Mouse (Mus musculus) Patski (cell line): ENCODE results near the gene Rasgef1b. TPM values are rescaled to one million over a fixed set of nuclear protein-coding genes. Genes with fewer than 3 reads are reported as not detected.

ENCODE experiments used
- ATAC-seq: fragments of 100-300 bp; one replicate; pipeline ENCODE4 v1.8.0; 2021
- CTCF ChIA-PET: fragments of 350-600 bp; sonication (Branson Sonifier 250); formaldehyde crosslinking; loops from one replicate; lab custom pipeline; 2022; ENCODE audit warnings: inconsistent platforms; lab: Charles Lee
- POLR2A ChIA-PET: fragments of 350-600 bp; sonication (Branson Sonifier 250); formaldehyde crosslinking; loops from one replicate; lab custom pipeline; 2022; ENCODE audit warnings: antibody characterized with exemption, inconsistent platforms; lab: Charles Lee
- DNase-seq: peaks from one replicate; pipeline ENCODE4 v3.0.0-alpha.2; 2011; ENCODE audit warnings: low read depth, low spot score
- H3K27me3 ChIP-seq: fragments of 371-371 bp; one replicate; pipeline ENCODE4 v1.5.1; 2021
- CTCF ChIP-seq: fragments of 100-300 bp; IDR thresholded peaks from one replicate; pipeline ENCODE4 v1.5.1; 2021
- in situ Hi-C: fragments of 300-500 bp; cut with MboI; formaldehyde crosslinking; loops from 3 replicates; pipeline ENCODE4 v1.11.1; 2018; ENCODE audit warnings: low pct_unique_long_range_greater_than_20kb, mixed read lengths
- polyA plus RNA-seq: library from polyadenylated mRNA; unstranded; gene quantifications from one replicate; pipeline ENCODE4 v1.2.3, GENCODE M21; 2021

The Rasgef1b gene
- polyA plus RNA-seq, 1 experiment from 2014 or later: 1.3 TPM

DNA sequence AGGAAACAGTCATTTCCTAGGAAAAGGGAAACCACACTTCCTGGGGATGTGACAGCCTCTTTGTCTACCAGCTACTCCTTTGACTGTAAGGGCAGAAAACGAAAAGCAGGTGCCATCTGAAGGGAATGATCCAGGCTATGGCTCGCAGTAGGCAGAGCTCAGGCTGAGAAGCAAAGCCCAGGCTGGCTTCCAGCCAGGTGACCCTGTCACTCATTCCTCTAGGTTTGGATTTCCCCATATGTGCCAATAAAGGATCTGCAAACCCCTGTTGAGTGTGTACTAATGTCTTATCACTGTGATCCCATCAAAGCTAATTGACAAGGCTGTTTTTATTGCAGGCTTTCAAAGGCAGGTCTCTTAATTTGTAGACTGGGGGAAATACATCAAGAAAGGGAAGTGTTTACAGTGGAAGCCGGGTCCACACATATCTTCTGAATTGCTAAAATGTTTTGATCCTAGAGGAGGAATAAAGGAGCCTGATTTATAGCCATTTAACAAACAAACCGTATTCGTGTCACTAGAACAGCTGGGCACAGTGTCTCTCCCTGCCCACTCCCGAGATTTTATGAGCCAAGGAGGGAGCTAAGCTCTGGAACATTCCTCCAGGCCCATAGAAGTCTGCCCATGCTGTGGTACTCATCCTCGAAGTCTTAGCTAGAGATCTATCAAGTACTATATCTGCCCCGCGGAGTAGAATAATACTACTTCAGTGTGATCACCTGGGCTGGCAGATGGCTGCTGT, 449.7 kb downstream of the Rasgef1b start:
- no peaks in the 10 kb centered on the region for H3K27me3 ChIP-seq
- DNase-seq (no peak), ATAC-seq (no peak)
- TF ChIP-seq CTCF: no peak
- POLR2A ChIA-PET: no interaction called here
- CTCF ChIA-PET: no interaction called here
- in situ Hi-C loops: no loop called here

DNA sequence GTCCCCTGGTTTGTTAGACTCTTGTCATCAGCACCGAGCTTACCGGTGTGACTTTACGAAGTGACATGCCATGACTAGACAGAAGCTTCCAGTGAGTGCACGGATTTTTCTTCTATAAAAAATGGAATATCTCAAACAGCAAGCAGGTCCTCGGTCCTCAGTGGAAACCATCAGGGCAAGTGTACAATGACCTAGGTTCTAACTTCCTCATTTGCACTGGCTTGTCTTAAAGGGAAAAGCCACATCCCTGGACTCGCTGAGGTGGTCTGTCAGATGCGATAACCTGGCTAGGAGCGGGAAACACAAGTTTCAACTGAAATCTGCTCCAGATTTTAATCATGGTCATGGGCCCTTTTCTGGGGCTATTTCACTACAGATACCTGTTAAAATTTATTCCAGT, 450.5 kb downstream of the Rasgef1b start:
- CTCF ChIA-PET: interaction anchor here (0.8 kb wide), 1 partner anchor 12 kb away, joined by 3 read pairs; no protein-coding TSS in a partner anchor
- H3K27me3 ChIP-seq: no peaks in the 10 kb centered on the region
- in situ Hi-C loops: no loop called here
- no peak for ATAC-seq
- POLR2A ChIA-PET: no interaction called here
- no peak for DNase-seq
- no peak for TF ChIP-seq CTCF

DNA sequence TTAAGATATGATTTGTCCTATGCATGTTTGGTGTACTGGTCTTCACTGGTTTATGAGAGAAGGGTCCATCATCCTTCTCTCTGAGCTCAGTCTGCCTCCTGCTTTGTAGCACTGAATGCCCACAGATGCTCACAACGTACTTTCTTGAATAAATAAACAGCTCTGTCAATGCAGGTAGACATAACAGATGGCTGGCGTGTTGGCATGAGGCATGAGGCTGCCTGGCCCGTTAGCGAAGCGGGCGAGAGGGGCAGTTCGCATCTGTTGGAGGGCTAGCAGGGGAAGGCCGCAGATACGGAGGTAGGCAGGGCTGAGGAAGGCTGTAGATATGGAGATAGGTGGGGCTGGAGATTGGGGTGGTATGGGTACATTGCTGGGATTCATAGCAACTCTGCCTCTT, 451.3 kb downstream of the Rasgef1b start:
- no peaks in the 10 kb centered on the region for H3K27me3 ChIP-seq
- ATAC-seq (no peak), DNase-seq (no peak)
- POLR2A ChIA-PET: no interaction called here
- CTCF ChIA-PET: interaction anchor here (0.5 kb wide), 1 partner anchor 210 kb away, joined by 3 read pairs; no protein-coding TSS in a partner anchor
- in situ Hi-C loops: no loop called here
- TF ChIP-seq CTCF: no peak

DNA sequence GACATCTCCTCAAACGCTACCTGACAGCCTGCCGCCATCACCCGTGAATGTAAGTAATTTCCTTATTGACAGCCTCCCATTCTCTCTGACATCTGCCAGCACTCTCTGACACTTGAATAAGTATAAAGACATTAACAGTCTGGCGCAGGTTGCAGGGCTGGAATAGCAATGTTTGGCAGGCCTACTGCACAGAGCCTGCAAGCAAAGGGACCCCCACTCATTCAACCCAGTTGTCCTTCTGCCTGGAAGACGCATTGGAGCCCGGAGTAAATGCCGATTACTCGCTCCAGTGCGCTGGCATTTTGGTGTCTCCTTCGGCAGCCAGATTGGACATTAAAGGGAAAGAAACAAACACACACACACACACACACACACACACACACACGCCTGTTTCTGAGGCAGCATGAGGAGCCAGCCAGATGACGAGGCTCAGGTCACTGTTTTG, 454.7 kb downstream of the Rasgef1b start:
- POLR2A ChIA-PET: interaction anchor here (0.6 kb wide), 1 partner anchor 213 kb away, joined by 4 read pairs; no protein-coding TSS in a partner anchor
- CTCF ChIA-PET: interaction anchor here (1.4 to 1.8 kb wide), 2 partner anchors 12 to 21 kb away, joined by 3 to 5 read pairs; no protein-coding TSS in a partner anchor
- TF ChIP-seq CTCF: no peak
- no peak for ATAC-seq
- DNase-seq: no peak
- H3K27me3 ChIP-seq: no peaks in the 10 kb centered on the region
- in situ Hi-C loops: no loop called here

DNA sequence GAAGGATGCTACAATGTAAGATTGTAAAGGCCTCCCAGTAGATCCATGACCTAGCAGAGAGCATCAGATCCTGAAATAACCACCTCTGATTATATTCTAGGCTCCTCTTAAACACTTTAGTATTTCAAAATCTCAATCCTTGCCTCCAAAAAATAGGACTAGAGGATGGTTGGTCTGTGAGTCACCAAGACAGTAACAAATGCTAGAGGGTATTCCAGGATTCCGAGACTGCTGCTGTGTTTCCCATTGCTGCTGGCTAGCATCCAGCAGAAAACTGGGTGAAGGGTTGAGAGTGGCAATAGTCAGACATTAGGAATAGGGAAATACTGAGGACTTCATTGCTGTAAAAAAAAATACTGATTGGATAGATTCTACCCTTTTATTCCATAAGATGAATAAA, 457.3 kb downstream of the Rasgef1b start:
- DNase-seq (no peak), ATAC-seq (peak; percentile 70)
- H3K27me3 ChIP-seq: no peaks in the 10 kb centered on the region
- ChIA-PET POLR2A (no interaction called here), CTCF (no interaction called here)
- in situ Hi-C loops: no loop called here
- TF ChIP-seq CTCF: no peak

DNA sequence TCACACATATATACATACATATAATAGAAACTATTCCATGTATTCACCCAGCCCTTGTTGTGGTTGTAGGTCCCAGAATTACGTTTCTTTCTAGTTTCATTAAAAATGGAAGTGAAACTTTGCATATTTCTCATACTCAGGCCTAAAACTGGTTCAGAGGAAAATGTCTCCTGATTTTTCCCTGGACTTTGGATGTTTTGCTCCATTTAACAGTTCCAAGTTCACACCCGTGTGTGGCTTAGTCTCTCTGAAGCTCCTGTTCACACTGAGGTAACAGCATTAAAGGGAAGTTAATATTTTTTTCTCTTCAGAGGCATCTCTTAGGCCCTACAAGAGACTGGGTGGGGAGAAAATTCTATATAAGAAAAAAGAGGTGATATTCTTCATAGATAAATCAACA, 459.7 kb downstream of the Rasgef1b start:
- no peak for DNase-seq
- TF ChIP-seq CTCF: no peak
- ATAC-seq: no peak
- CTCF ChIA-PET: no interaction called here
- POLR2A ChIA-PET: no interaction called here
- H3K27me3 ChIP-seq: no peaks in the 10 kb centered on the region
- in situ Hi-C loops: no loop called here

DNA sequence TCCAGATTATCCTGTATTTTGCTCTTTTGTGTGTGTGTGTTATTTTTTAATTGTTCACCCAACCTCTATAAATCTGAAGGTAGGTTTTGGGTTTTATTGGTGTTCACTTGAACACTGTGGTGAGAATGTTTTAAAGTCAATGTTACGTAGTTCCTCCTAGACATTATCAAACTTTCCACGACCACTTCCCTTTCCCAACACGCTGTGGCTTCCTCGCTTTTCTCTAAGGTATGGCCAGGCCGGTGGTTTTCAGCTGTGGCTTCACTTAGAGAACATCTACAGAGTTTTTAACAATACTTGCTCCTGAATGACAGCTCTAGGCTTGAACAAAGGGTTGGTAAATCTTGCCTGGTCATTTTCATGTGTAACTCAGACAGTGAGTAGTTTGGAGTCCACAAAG, 461.5 kb downstream of the Rasgef1b start:
- POLR2A ChIA-PET: no interaction called here
- DNase-seq: no peak
- no peak for TF ChIP-seq CTCF
- in situ Hi-C loops: no loop called here
- H3K27me3 ChIP-seq: no peaks in the 10 kb centered on the region
- CTCF ChIA-PET: no interaction called here
- ATAC-seq: no peak

DNA sequence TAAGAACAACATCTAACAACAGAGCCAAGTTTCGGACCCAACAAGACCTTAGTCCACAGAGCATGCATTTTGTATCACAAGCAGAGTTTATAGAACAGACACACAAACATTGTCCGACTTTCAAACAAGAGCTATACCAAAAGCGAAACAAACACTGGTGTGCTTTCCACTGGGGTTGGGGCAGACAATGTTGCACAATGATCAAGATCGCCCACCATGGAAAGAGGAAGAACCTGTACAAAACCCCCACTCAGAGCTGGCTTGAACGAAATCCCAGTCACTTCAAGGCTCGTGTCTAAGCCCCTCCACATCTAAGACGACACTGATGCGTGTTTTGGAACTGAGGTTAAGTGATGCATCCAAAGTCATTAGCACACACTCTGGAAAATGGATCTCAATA, 462.6 kb downstream of the Rasgef1b start:
- DNase-seq: no peak
- no peak for TF ChIP-seq CTCF
- ATAC-seq: no peak
- CTCF ChIA-PET: interaction anchor here (1.3 kb wide), 1 partner anchor 9 kb away, joined by 3 read pairs; no protein-coding TSS in a partner anchor
- H3K27me3 ChIP-seq: no peaks in the 10 kb centered on the region
- POLR2A ChIA-PET: no interaction called here
- in situ Hi-C loops: no loop called here

DNA sequence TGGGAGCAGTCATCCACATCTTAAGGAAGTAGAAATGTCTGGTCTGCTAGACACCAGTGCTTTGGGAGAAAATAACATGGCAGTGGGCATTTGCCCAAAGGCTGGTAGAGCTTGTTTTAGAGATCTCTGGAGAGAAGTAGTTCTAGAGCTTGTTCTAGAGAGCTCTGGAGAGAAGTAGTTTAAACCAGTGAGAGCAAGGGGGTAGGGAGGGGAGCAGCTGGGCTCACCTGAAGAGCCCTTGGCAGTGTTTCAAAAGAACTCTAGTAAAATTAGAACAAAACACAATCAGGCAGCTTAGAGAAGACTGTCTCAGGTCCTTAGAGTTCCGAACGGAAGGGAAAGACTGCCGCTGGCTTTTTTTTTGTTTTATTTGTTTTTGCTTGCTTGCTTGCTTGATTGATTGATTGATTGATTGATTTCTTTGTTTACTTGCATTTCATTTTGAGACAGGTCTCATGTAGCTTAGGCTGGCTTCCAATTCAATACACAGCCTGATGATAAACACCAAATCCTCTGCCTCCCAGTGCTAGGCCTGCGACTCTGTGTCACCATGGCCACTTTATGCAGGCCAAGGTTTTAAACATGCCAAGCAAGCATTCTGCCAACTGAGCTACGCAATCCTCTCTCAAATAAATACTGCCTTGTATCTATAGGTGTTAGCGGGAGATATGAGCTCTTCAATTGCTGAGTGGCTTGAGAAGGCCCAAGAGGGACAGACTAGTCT, 466.5 kb downstream of the Rasgef1b start:
- in situ Hi-C loops: no loop called here
- DNase-seq (no peak), ATAC-seq (no peak)
- CTCF ChIA-PET: interaction anchor here (1.1 to 1.7 kb wide), 4 partner anchors 9 to 20 kb away, joined by 3 to 5 read pairs (median 4); no protein-coding TSS in a partner anchor
- no peak for TF ChIP-seq CTCF
- H3K27me3 ChIP-seq: no peaks in the 10 kb centered on the region
- POLR2A ChIA-PET: no interaction called here

DNA sequence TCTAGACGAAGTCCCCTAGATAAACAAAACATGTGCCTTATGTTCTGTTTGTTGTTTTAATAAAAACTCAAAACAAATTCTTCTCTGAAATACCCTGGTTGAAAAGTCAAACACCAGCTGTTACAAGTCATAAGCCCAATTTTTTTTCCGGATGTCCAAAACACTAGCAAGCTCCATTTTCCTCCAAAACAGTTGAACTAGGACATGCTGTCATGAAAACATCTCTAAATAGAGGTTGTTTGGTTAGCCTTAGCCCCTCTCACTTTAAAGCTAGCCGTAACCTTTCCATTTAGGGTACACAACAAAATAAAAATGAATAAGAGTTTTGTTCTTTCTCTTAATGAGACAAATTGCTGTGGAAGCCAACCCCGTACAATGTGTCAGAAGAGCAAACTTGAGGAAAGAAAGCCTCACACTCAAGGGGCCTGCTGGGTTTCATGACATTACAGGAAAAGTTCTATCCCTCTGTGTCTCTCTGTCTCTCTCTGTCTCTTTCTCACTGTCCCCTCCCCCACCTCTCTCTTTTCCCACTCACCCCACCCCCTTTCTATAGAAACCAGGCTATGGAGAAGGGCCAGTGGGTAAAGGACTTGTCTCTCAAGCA, 467.6 kb downstream of the Rasgef1b start:
- ChIA-PET CTCF (interaction anchor here (1.1 to 1.2 kb wide), 4 partner anchors 12 to 456 kb away, joined by 3 to 5 read pairs (median 3); no protein-coding TSS in a partner anchor), POLR2A (no interaction called here)
- no peak for TF ChIP-seq CTCF
- no peak for DNase-seq
- no peak for ATAC-seq
- in situ Hi-C loops: no loop called here
- H3K27me3 ChIP-seq: peaks cover 6% of the 10 kb centered on the region
